Mouse (Mus musculus) cerebellum, adult 18-20 months (tissue): ENCODE results near the gene Chka.
A peak's percentile ranks its signal among the peaks of the same experiment; 100 is the strongest.

Source experiments
- DNase-seq, 2 experiments: peaks; one replicate each; pipeline ENCODE4 v3.0.0; 2021

Gene Chka

DNA sequence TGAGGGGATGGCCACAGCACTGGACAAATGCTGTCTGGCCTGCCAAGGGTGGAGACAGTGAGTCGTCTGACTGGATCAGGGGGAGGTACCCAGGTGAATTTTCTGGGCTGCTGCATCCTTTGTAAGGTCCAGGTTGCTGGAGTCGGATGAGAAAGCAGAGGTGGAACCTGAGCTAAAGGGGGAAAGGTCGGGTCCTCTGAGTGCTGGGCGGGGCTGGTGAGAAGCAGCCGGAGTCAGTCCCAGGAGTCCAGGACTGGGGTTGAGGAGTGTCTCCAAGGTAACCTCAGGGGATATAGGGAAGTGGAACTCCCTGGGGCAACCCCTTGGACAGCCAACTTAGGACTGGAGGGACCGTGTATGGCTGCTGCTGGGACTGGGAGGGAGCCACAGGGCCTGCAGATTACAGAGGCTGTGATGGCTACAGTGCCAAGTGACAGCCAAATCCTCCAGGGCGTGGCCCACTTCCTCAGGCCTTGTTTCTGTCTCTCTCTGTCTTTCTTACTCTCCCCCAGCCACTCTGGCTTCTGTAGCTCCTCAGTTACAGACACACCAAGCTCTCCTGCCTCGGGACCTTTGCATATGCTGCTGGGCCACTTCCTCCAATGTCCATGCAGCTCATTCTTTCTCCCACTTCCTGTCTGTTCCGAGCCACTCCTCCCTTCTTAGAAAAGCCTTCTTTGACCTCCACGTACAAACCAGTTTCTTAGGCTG lies 71.2 kb downstream of the Chka start:
- DNase-seq, result no peak

DNA sequence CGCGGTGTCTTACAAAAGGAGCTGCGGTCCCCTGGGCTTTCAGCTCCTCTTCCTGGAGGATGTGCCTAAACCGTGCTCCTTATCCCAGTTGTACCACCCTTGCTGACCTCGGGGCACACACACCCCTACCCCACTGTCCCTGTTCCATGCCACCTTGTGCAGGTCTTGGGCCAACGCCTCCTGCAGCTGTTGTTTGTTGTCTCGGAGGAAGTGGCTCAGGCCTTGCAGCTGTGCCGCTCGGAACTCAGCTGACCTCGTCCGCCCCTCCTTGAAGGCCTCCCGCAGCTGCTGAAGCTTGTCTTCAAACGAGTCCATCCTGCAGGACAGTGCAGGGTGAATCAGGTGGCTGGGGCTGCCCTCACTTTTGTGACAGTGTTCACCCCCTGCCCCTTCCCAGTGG lies 72.0 kb downstream of the Chka start:
- no peak for DNase-seq

- no peak for DNase-seq
Measured at GRCm38 (mm10) chr19:3924190-3924589, 72.6 kb downstream of the Chka start.

- DNase-seq, result no peak
Measured at GRCm38 (mm10) chr19:3924868-3925267, 73.3 kb downstream of the Chka start.

- DNase-seq, result no peak
Measured at GRCm38 (mm10) chr19:3925859-3926258, 74.3 kb downstream of the Chka start.

DNA sequence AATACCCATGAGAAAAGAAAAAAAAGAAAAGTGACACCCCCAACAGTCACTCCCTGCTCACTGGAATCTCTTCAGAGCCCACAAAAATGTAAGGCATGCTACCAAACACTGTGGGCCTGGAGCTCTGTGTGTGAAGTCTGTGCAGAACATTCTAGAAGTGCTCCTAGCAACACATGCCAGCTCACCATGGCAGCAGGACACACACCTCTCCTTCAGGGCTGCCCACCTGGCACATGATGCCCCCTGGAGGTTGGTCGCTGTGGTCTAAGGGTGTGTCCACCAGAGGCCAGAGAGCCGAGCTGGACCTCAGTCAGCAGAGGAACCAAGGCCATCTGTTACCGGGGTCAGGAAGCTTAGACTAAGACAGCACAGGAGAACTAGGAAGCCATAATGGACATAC lies 74.7 kb downstream of the Chka start:
- DNase-seq, result peak; percentile 50 to 57

DNA sequence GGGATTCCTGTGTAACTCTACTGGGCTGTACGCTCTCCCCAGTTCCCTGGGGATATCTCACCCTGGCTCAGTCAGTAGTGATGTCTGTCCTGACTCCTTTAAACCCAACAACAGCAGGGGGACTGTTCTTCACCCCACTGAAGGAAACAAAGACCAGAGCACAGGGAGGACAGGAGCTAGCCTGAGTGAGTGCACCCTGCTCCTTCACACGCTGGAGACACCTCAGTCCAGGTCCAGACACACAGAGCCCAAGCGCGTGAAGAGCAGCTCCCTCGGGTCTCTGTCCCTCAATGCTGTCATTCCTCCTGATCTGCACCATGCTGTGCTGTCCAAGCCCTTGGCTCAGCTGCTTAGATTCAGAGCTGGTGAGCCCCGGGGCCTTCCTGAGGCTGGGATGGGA lies 75.1 kb downstream of the Chka start:
- no peak for DNase-seq

GRCm38 (mm10) chr19:3927989-3928388 lies 76.4 kb downstream of the Chka start:
- DNase-seq, result no peak

GRCm38 (mm10) chr19:3928779-3929178 lies 77.2 kb downstream of the Chka start:
- DNase-seq, result no peak

DNA sequence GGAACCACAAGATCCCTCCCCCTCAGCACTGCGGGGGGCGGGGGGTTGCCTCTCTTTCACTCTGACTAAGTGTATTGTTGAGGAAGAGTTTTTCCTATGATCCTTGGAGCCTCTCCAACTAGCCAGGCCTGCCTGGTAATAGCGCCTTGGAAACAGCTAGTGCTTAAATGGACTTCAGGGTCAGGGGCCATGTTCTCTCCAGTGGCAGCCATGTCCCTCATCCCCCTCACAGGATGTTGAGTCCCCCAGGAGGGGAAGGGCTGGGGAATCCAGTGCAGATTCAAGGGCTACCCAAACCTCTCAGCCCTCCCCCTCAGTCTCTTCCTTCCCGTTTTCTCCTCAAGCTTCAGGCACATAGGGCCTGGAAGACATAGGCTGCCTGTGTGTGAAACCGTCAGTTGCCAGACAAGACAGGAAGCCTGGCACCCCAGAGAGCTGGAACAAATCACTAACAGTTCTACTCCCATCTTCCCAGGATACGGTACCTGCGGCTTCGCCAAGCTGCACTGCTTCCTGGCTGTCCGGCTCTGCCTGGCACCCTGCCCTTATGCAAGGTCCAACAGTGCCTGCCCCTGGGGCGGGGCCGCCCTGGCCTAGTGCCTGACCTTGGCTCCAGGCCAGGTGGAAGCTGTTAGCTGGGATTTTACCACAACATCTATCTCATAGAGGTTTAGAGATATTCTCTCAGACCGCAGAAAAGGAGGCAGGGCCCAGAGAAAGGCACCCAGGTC lies 77.8 kb downstream of the Chka start, which contains the start of gene Aldh3b1:
Gene Aldh3b1 (minus strand): TSS at position 598 of the 731 bp plus-strand sequence.
- DNase-seq, result peak; percentile 88 to 93

- DNase-seq, result no peak
Measured at GRCm38 (mm10) chr19:3930262-3931057, 78.9 kb downstream of the Chka start.

GRCm38 (mm10) chr19:3931716-3932115 lies 80.1 kb downstream of the Chka start:
- no peak for DNase-seq

DNA sequence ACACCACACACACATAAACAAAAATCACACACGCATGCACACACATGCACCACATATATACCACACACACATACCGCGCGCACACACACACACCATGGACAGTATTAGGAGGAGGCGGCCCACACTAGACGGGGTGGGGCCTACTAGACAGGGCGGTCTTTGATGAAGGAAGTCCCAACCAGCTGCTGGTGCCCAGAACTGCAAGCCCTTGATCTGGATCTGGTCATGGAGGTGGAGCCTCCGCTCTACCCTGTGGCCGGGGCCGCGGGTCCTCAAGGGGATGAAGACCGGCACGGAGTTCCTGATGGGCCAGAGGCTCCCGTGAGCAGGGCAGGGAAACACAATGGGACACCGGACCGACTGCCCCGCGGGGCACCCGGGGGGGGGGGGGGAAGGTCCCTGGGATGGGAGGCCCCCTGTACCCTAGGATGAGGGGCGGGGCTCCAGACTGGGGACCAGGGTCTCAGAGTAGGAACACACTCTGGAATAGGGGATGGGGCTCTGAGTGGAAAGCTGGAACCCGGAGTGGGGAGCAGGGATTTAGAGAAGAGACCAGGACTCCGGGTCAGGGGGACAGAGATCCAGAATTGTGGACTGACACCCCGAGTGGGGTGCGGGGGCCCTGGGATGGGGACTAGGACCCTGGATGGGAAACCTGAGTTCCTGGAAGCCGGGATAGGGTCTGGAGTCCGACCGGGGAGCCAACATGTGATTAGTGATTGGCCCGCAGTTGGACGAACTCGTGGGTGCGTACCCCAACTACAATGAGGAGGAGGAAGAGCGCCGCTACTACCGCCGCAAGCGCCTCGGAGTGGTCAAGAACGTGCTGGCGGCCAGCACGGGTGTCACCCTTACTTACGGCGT lies 83.7 kb downstream of the Chka start, which contains the start of gene Unc93b1:
Gene Unc93b1 (plus strand): TSS at position 155 of the 864 bp plus-strand sequence.
- peak in 1 of 2 experiments; percentile 20 for DNase-seq

DNA sequence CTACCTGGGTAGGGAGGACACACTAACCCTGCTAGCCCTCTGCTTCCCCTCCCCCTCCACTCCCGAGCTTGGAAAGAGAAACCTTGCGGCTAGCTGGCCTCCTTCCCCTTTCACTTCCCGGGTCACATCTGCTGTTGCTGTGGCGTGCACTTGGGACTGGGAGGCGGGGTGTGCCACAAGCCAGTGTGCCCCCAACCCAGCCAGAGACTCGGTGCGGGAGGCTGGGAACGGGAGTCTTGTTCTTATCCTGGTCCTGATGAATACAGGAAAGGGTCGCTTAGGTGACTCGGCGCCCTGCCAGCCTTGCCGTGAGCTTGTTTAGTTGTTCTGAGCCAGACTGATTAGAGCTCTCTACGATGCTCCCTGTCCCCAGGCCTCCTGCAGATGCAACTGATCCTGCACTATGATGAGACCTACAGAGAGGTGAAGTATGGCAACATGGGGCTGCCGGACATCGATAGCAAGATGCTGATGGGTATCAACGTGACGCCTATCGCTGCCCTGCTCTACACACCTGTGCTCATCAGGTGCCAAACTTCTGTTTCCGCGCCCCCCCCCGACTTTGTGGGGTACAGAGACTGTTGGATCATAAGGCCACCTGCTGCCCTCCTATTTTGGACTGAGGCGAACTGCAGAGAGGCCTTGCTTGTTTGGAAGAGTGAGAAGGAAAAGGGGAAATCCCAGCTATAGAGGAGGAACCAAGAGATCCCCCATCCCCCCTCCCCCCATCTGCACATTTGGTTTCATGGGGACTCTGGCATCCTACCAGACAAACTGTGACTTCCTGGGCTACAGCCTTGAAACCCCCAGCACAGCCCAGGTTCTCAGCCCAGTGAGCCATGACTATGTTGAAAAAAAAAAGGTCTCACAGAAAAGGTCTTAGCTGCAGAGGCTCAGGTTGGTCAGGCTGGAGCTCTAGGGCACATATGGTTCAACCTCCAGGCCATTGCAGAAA lies 84.6 kb downstream of the Chka start:
- peak; percentile 55 to 56 for DNase-seq

GRCm38 (mm10) chr19:3942315-3942714 lies 90.7 kb downstream of the Chka start:
- DNase-seq, result no peak

DNA sequence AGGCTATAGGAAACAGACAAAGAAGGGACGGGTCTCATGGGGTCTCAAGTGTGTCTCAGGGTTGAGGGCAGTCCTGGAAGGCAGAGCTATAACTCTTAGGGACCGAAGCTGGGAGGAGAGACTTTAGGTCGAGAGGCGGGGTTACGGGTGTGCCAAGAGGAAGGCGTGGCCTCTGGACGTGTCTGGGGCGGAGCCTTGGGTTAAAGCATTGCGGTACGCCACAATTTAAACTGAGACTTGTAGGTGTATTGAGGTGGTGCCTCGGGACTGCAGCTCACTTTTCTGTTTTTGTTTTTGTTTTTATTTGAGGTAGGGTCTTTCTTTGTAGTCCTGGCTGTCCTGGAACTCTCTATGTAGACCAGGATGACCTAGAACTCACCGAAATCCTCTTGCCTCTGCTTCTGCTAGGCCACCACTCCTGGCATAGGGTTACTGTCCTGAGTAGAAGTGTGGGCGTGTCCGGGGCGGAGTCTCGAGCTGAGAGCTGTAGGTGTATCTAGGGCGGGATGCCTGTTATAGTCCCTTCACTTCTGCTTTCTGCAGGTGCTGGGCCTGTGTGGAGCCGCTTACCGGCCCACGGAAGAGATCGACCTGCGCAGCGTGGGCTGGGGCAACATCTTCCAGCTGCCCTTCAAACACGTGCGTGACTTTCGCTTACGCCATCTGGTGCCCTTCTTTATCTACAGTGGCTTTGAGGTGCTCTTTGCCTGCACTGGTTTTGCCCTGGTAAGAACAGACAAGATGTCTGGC lies 91.6 kb downstream of the Chka start:
- DNase-seq, result no peak
